ENCODE assay signal across 25 mouse cellular contexts in the genomic region with DNA sequence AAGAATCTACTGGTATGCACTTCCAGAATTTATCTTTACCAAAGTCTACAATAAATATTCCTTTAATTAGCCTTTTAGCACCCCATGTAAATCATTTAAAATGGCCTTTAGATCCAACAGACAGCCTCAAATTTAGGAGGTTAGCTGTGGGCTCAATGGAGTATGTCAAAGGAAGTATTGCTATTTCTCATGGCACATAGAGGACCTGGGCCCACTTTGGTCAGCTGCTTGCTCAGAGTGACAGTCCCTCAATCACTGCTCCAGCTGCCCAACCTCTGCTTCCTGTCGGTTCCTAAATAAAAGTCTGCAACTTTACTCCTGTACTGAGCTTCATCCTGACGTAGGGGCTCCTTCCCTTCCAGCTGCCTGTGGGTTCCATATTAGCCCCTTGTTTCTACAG.
DNase-seq lines count a peak whose midpoint lies in the region; ATAC-seq and TF ChIP-seq lines count a peak whose summit lies in the region.
"Had no signal": no experiment of that assay in that cellular context is flagged by ENCODE, and none has a peak within 500 bp of the region (broad histone marks: within the 10 kb centered on the region; RNA-seq: fewer than 3 reads in every experiment).

No protein-coding gene starts in this region.

- H3K4me3 ChIP-seq in kidney, embryonic 14.5 days (ENCODE audit: low read length): no peak overlapping the region
- H3K4me3 ChIP-seq in kidney, postnatal 0 days (replicated peaks; ENCODE audit: low read depth, low read length): no peak overlapping the region
- H3K4me3 ChIP-seq in limb, embryonic 15.5 days: no peak overlapping the region
- H3K4me3 ChIP-seq: forebrain, embryonic 10.5 days; forebrain, embryonic 13.5 days; heart, adult 2 months; heart, embryonic 10.5 days; heart, embryonic 13.5 days had no signal

- peak; percentile 83 for ATAC-seq in kidney, embryonic 14.5 days (ENCODE audit: low FRiP score, low TSS enrichment)
- ATAC-seq in kidney, postnatal 0 days (replicated peaks; ENCODE audit: low FRiP score, low read depth): no peak
- ATAC-seq in limb, embryonic 15.5 days (ENCODE audit: insufficient number of reproducible peaks, low FRiP score, low TSS enrichment, low read depth): no peak
- ATAC-seq: forebrain, embryonic 13.5 days; forebrain, embryonic 16.5 days; Patski had no signal

- no peak overlapping the region for H3K9ac ChIP-seq in kidney, embryonic 14.5 days (ENCODE audit: low read depth, low read length)
- no peak overlapping the region for H3K9ac ChIP-seq in kidney, postnatal 0 days (ENCODE audit: low read depth, low read length)
- no peak overlapping the region for H3K9ac ChIP-seq in limb, embryonic 15.5 days
- H3K9ac ChIP-seq: forebrain, embryonic 13.5 days; heart, embryonic 13.5 days; hindbrain, embryonic 14.5 days had no signal

- no peak overlapping the region for H3K4me2 ChIP-seq in kidney, embryonic 14.5 days (replicated peaks; ENCODE audit: low read depth, low read length)
- H3K4me2 ChIP-seq in kidney, postnatal 0 days (ENCODE audit: low read length): no peak overlapping the region
- no peak overlapping the region for H3K4me2 ChIP-seq in limb, embryonic 15.5 days
- H3K4me2 ChIP-seq: forebrain, embryonic 13.5 days; heart, embryonic 13.5 days; hindbrain, embryonic 14.5 days had no signal

- H3K27me3 ChIP-seq in kidney, embryonic 14.5 days (ENCODE audit: control insufficient read depth, insufficient read depth, low read length): no peaks in the 10 kb centered on the region
- no peaks in the 10 kb centered on the region for H3K27me3 ChIP-seq in kidney, postnatal 0 days (ENCODE audit: insufficient read depth, low read length)
- no peaks in the 10 kb centered on the region for H3K27me3 ChIP-seq in limb, embryonic 15.5 days
- H3K27me3 ChIP-seq: CH12.LX; forebrain, embryonic 13.5 days; heart, embryonic 13.5 days; Patski had no signal

- no peak for DNase-seq in kidney, adult 8-10 months
- peak; percentile 67 for DNase-seq in kidney, postnatal 0 days (ENCODE audit: low spot score)
- DNase-seq in kidney, postnatal 14 days: no peak
- no peak for DNase-seq in B cell, adult 2 months
- DNase-seq: adrenal gland, postnatal 10 days; adrenal gland, postnatal 36 days; cerebellum, adult 18-20 months; cerebellum, adult 9-10 months; cerebellum, postnatal 14 days; gastrocnemius, postnatal 10 days; gastrocnemius, postnatal 36 days; heart, adult 2 months; heart, postnatal 14 days; heart, postnatal 4 days had no signal

- H3K9me3 ChIP-seq in kidney, embryonic 14.5 days (ENCODE audit: control insufficient read depth, low read length): no peaks in the 10 kb centered on the region
- H3K9me3 ChIP-seq in kidney, postnatal 0 days (replicated peaks; ENCODE audit: low read length): no peaks in the 10 kb centered on the region
- no peaks in the 10 kb centered on the region for H3K9me3 ChIP-seq in limb, embryonic 15.5 days
- H3K9me3 ChIP-seq: forebrain, embryonic 10.5 days; forebrain, embryonic 13.5 days; G1E; heart, embryonic 10.5 days; heart, embryonic 13.5 days had no signal

- no peaks in the 10 kb centered on the region for H3K36me3 ChIP-seq in kidney, embryonic 14.5 days (ENCODE audit: control insufficient read depth, insufficient read depth, low read length)
- H3K36me3 ChIP-seq in kidney, postnatal 0 days (ENCODE audit: insufficient read depth, low read length): no peaks in the 10 kb centered on the region
- H3K36me3 ChIP-seq in limb, embryonic 15.5 days: no peaks in the 10 kb centered on the region
- H3K36me3 ChIP-seq: forebrain, embryonic 10.5 days; G1E; heart, embryonic 10.5 days; heart, embryonic 13.5 days had no signal

- no peak overlapping the region for H3K27ac ChIP-seq in kidney, embryonic 14.5 days (ENCODE audit: low read depth, low read length)
- no peak overlapping the region for H3K27ac ChIP-seq in kidney, postnatal 0 days
- H3K27ac ChIP-seq in limb, embryonic 15.5 days: peak overlapping the region; percentile 66
- H3K27ac ChIP-seq: forebrain, embryonic 10.5 days; forebrain, embryonic 13.5 days; heart, adult 2 months; heart, embryonic 10.5 days; heart, embryonic 13.5 days; hindbrain, embryonic 14.5 days had no signal

- H3K4me1 ChIP-seq in kidney, embryonic 14.5 days (ENCODE audit: control insufficient read depth, insufficient read depth, low read length): peaks cover 6% of the 10 kb centered on the region; the same call in 1 of the 2 replicates
- no peaks in the 10 kb centered on the region for H3K4me1 ChIP-seq in kidney, postnatal 0 days (replicated peaks; ENCODE audit: insufficient read depth, low read length)
- H3K4me1 ChIP-seq in limb, embryonic 15.5 days: peaks cover 9% of the 10 kb centered on the region
- H3K4me1 ChIP-seq: forebrain, embryonic 13.5 days; heart, embryonic 13.5 days had no signal

- no peak for TF ChIP-seq CTCF in kidney, postnatal 0 days (IDR thresholded peaks at IDR 0.05; ENCODE audit: low read depth)

- 7% methylated on average over 2 of the region's 2 CpGs for WGBS in kidney, embryonic 14.5 days
- WGBS in kidney, postnatal 0 days: 27% methylated on average over 2 of the region's 2 CpGs
- 40% methylated on average over 2 of the region's 2 CpGs for WGBS in limb, embryonic 15.5 days
